Mouse (Mus musculus) R1 (cell line): ENCODE data around the gene Gm5475.

Experiments used
- DNase-seq: peaks from one replicate; pipeline ENCODE4 v3.0.0-alpha.2; 2018; ENCODE audit warnings: low read depth, low spot score

The Gm5475 gene

GRCm38 (mm10) chr15:100413306-100413705, 8.6 kb upstream of the Gm5475 start:
- no peak for DNase-seq

GRCm38 (mm10) chr15:100414011-100414410, 7.9 kb upstream of the Gm5475 start:
- DNase-seq, result no peak

GRCm38 (mm10) chr15:100414942-100415341, 7.0 kb upstream of the Gm5475 start:
- DNase-seq, result no peak

- DNase-seq, result no peak
Observed at GRCm38 (mm10) chr15:100415684-100416083, 6.3 kb upstream of the Gm5475 start.

- no peak for DNase-seq
Observed at GRCm38 (mm10) chr15:100417854-100418450, 4.0 kb upstream of the Gm5475 start.

GRCm38 (mm10) chr15:100419311-100419710, 2.6 kb upstream of the Gm5475 start:
- DNase-seq, result no peak

GRCm38 (mm10) chr15:100419901-100420745, 1.8 kb upstream of the Gm5475 start:
- DNase-seq, result no peak

- no peak for DNase-seq
Observed at GRCm38 (mm10) chr15:100421059-100421757, 739 bp upstream of the Gm5475 start.

GRCm38 (mm10) chr15:100422476-100422875, 529 bp downstream of the Gm5475 start:
- peak; percentile 61 for DNase-seq

GRCm38 (mm10) chr15:100422899-100423860, 1.2 kb downstream of the Gm5475 start:
- peak; percentile 95 for DNase-seq

GRCm38 (mm10) chr15:100423916-100424315, 2.0 kb downstream of the Gm5475 start:
- DNase-seq, result no peak

GRCm38 (mm10) chr15:100424396-100425122, 2.6 kb downstream of the Gm5475 start, which contains the start of gene Slc11a2:
TSS of gene Slc11a2 (minus strand) at chr15:100425072.
- no peak for DNase-seq

- DNase-seq, result no peak
Observed at GRCm38 (mm10) chr15:100428296-100428905, 6.5 kb downstream of the Gm5475 start.

GRCm38 (mm10) chr15:100429959-100430565, 8.1 kb downstream of the Gm5475 start:
- no peak for DNase-seq

- no peak for DNase-seq
Observed at GRCm38 (mm10) chr15:100433234-100433633, 11.3 kb downstream of the Gm5475 start.

- DNase-seq, result no peak
Observed at GRCm38 (mm10) chr15:100436112-100436511, 14.2 kb downstream of the Gm5475 start.

GRCm38 (mm10) chr15:100436518-100436917, 14.6 kb downstream of the Gm5475 start:
- DNase-seq, result no peak

GRCm38 (mm10) chr15:100443126-100443922, 21.4 kb downstream of the Gm5475 start:
- peak; percentile 81 for DNase-seq

- no peak for DNase-seq
Observed at GRCm38 (mm10) chr15:100446887-100447286, 24.9 kb downstream of the Gm5475 start.
